Mouse (Mus musculus): ENCODE measurements around the gene Arhgef40. TPM values are rescaled to one million over a fixed set of nuclear protein-coding genes. Genes with fewer than 3 reads are reported as not detected.
A peak's percentile ranks its signal among the peaks of the same experiment; 100 is the strongest.

The Arhgef40 gene
- 49.5 and 61.3 TPM in 2 replicates for total RNA-seq (2021)
- long read RNA-seq, experiment 1, full-length matches to known transcripts = 10 of 39 reads
- long read RNA-seq, experiment 1, partial matches to known transcripts = 18 of 39 reads
- long read RNA-seq, experiment 1, other reads (novel, unspliced or antisense) = 11 of 39 reads
- long read RNA-seq, experiment 2, full-length matches to known transcripts = 12 of 35 reads
- long read RNA-seq, experiment 2, partial matches to known transcripts = 17 of 35 reads
- long read RNA-seq, experiment 2, other reads (novel, unspliced or antisense) = 6 of 35 reads

DNA sequence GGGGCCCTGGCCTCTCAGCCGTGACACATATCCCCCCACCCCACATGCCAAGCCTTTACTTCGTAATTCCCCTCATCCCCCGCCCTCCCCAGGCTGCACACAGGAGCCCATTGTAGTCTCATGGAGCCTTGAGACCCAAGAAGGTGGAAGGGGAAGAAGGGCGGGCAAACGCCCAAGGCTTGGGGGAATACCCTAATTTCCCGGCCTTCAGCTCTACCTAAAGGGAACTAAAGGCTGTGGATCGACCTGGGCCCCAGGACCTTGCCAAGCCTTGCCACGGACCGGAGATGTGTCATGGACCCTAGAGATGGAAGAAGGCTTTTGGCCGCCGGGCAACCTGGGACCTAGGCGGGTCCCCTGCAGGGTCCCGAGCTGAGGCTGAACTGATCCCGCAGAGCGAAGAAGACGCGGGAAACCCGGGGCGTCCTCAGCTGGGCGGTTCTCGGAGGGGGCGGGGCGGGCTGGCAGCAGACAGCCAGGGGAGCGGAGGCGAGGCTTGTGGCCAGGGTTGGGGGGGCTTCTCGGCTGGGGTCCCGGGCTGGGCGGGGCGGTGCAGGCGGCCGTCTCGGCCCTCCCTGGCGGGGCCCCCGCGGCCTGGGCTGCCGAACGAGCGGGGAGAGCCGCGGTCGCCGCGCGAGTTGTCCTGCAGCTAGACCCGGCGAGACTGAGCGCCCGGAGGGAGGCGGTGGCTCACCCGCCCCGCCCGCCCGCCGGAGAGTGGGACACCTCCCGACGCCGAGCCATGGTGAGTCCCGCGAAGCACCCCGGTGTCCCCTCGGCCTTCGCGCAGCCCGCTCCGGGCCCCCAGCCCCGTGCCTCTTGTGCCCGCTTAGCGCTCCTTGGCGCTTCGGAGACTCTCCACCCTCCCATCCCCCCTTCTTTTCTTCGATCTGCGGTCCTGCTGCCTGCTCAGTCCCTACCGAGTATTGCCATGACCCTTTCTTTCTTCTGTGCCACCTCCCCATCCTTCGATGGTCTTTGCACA is at the start of gene Arhgef40:
TSS of gene Arhgef40 (plus strand) at position 473 of the 985 bp plus-strand sequence.
- peak; percentile 89 for DNase-seq

GRCm38 (mm10) chr14:51939005-51939404 is 45.5 kb upstream of the Arhgef40 start:
- no peak for DNase-seq

DNA sequence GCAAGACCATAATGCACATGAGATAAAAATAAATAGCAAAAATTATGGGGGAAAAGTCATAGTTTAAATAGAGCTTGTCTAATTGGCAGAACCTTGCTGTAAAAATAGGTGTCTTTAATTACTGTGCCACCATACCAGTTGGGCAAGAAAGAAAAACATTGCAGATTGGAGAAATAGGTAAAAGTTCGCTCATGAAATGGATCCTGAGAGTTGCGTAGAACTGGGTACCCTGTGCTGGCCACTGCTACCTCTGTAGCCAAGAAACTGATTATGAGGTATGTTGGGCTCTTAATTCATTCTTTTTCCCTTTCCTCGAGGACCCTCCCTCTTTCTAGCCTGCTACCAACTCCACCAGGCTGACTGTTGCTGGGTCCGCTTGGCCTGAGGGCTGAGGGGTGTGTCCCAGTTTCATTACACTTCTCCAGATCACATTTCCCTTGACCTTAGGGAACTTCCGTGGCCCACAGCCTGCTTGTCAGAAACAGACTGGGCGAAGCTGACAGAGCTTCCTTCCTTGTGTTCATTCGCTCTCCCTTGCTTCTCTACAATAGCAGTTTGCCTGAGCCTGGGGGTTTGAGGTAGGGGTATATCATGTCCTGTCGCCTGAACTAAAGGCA is 43.5 kb upstream of the Arhgef40 start:
- DNase-seq = peak; percentile 69

DNA sequence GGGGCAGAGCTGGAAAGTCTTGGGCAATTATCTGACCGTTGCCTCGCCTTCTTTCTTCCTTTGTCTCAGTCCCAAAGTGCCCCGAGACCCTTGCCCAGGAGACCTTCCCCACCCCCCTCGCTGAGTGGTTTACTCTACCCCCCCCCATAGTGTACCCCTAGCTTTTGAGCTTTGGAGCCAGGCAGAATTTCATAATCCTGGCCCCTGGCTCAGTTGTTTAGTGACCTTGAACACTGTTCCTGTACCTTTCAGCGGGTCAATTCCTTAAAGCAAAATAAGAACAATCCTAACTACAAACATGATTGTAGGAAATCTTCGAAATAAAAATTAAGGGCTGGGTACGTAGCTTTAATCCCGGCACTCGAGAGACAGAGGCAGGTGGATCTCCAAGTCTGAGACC is 42.9 kb upstream of the Arhgef40 start:
- no peak for DNase-seq

DNA sequence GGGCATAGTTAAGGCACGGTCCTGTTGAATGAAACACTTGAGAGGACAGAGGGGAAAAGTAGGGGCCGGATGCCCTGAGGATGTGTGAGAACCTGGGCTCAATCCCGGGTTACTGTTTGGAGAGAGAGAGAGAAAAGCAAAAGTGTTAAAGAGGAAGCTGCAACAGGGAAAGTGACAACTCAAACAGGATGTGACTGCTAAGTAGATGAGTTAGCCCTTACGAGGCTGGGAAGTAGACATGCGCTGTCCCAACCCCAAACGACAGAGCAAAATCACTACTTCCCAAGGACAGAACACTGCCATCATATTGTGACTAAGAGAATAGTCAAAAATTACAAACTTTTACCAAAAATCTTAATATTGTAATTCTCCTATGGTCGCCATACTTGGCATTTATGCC is 42.3 kb upstream of the Arhgef40 start:
- no peak for DNase-seq

DNA sequence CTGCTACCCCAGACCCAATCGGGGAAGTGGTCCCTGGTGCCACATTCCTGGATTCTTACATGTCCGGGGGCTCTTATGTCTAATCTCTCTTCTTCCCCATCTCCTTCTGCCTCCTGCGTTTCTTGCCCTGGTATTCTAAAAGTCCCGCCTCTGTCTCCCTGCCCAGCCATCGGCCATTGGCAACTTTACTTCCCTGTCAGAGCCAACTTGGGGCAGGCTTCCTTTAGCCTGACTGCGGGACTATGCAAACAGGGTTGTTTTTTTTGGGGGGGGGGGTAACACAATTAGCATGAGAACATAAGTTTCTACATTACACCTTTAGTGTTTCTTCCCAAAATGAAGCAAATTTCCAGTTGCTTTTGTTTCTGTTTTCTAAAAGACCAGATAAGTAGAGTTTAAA is 41.2 kb upstream of the Arhgef40 start:
- no peak for DNase-seq

GRCm38 (mm10) chr14:51960316-51960715 is 24.2 kb upstream of the Arhgef40 start:
- DNase-seq = no peak

DNA sequence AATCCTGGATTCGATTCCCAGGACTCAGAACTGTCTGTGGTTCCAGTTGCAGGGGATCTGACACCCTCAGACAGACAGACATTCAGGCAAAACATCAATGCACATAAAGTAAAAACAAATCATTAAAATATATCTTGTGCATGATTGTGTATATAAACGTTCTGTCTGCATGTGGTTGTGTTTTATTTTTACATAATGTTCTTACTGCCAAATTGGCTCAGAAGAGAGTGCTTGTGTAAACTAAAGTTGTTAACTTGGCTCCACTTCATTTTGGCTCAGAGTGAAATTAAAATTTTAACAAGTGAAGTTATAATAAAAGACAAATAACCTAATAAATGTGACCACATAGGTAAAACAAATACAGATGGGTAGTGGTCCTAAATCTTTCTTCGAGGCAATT is 17.1 kb upstream of the Arhgef40 start:
- DNase-seq = no peak

- no peak for DNase-seq
These were observed 5.3 kb upstream of the Arhgef40 start for GRCm38 (mm10) chr14:51979252-51979651.

DNA sequence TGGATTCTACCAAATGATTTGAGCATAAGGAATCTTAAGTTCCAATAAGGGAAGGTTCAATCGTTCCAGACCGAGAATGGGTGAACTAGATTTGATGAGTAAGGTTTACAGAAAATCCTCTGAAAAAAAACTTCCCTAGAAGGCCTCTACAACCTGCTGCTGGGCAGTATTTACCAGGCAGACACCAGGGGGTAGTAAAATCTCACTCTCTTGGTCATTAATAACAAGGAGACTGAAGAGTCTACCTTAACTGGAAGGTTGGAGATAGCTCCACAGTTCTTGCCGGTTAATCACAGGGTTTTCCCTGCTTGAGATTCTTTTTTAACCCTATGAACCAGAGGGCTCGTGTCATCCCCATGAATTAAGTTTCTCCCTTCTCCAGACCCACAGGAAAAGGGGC is 1.3 kb upstream of the Arhgef40 start:
- DNase-seq = no peak

- DNase-seq = no peak
These were observed 668 bp upstream of the Arhgef40 start for GRCm38 (mm10) chr14:51983855-51984246.

- DNase-seq = peak; percentile 88
These were observed 1.0 kb downstream of the Arhgef40 start for GRCm38 (mm10) chr14:51985301-51986152.

DNA sequence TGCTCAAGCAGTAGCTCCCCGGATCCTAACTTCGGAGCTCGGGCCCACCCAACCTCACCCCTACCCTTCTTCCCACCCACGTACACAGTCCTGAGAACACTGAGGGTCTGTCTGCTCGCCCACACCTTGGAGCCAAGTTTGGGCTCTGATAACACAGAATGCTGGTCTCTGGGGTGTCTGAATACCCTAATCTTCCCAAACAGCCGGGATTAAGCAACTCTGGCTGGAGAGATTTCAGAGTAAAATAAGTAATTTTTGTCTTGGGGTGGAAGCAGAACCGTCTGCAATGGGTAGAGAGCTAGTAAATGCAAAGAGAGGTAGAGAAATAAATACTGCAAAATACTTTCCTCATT is 1.6 kb downstream of the Arhgef40 start:
- DNase-seq = no peak

DNA sequence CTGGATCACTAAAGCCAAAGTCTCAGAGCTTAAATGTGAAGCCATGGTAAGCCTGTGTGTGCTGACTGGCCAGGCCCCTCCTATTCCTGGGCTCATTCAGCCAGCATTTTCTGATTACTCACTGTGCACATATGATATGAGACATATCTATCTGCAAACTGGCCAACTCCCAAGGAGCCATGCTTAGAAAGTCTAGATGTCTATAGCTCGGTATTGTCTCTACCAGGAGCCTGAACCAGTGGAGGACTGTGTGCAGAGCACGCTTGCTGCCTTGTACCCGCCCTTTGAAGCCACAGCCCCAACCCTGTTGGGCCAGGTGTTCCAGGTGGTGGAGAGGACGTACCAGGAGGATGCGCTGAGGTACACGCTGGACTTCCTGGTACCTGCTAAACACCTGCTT is 2.7 kb downstream of the Arhgef40 start:
- DNase-seq = no peak

- no peak for DNase-seq
These were observed 4.2 kb downstream of the Arhgef40 start for GRCm38 (mm10) chr14:51988731-51989130.

- DNase-seq = no peak
These were observed 5.0 kb downstream of the Arhgef40 start for GRCm38 (mm10) chr14:51989461-51989970.

DNA sequence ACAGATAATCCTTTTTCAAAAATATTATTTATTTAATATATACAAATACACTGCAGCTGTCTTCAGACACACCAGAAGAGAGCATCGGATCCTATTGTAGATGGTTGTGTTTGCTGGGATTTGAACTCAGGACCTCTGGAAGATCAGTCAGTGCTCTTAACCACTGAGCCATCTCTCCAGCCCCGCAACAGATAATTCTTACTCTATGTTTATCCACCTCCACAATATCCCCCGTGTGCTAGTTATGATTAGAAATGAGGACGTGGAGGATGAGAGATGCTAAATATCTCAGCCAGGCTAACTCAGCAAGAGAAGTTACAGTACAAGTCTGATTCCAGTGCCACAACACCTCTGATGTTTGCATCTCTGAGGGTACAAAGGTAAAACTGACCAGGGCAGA is 9.9 kb downstream of the Arhgef40 start:
- DNase-seq = no peak

GRCm38 (mm10) chr14:51995219-51995871 is 10.8 kb downstream of the Arhgef40 start:
- no peak for DNase-seq

- no peak for DNase-seq
These were observed 11.8 kb downstream of the Arhgef40 start for GRCm38 (mm10) chr14:51996231-51996841.

DNA sequence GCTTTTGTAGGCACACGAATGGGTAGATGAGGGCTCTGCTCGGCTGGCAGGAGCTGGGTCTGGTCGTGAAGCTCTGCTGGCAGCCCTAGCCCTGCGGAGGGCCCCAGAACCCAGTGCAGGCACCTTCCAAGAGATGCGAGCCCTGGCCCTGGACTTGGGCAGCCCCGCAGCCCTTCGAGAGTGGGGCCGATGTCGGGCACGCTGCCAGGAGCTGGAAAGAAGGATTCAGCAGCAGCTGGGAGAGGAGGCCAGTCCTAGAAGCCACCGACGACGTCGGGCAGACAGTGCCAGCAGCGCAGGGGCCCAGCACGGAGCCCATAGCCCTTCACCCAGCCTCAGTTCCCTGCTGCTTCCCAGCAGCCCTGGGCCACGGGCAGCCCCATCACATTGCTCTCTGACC is 12.3 kb downstream of the Arhgef40 start:
- DNase-seq = no peak

GRCm38 (mm10) chr14:51997483-51997882 is 13.0 kb downstream of the Arhgef40 start:
- DNase-seq = no peak

Data from adrenal gland, postnatal 14 days (tissue).